In genomic region chrX:136227768-136228167, GRCm38 (mm10) we compare ENCODE assay signal across 20 mouse cellular contexts. TPM values are rescaled to one million over a fixed set of nuclear protein-coding genes. Genes with fewer than 3 reads are reported as not detected.
DNase-seq lines count a peak whose midpoint lies in the region; ATAC-seq lines count a peak whose summit lies in the region.
"Had no signal": no experiment of that assay in that cellular context is flagged by ENCODE, and none has a peak within 500 bp of the region (broad histone marks: within the 10 kb centered on the region; RNA-seq: fewer than 3 reads in every experiment).

No protein-coding gene starts in this region.

- ATAC-seq in heart, embryonic 16.5 days (replicated peaks; ENCODE audit: extremely low read depth, insufficient read depth, low FRiP score), result peak; percentile 67; the same call in 1 of the 2 replicates
- ATAC-seq in heart, embryonic 12.5 days (ENCODE audit: insufficient number of reproducible peaks, low FRiP score), result no peak
- ATAC-seq: hindbrain, embryonic 16.5 days had no signal

- WGBS in heart, embryonic 16.5 days, result 36% methylated on average over 5 of the region's 5 CpGs
- WGBS in heart, embryonic 12.5 days, result 36% methylated on average over 4 of the region's 5 CpGs

- DNase-seq in adrenal gland, postnatal 10 days, result peak; percentile 18
- DNase-seq in adrenal gland, postnatal 25 days, result no peak
- DNase-seq in kidney, postnatal 10 days, result peak; percentile 49
- DNase-seq in kidney, adult 18-20 months, result no peak
- peak; percentile 47 for DNase-seq in MN1 (ENCODE audit: low spot score)
- no peak for DNase-seq in gastrocnemius, postnatal 10 days
- DNase-seq: adrenal gland, adult 8-10 months; cerebellum, adult 8-10 months; gastrocnemius, postnatal 25 days; lung, postnatal 4 days had no signal

- no peak overlapping the region for H3K4me2 ChIP-seq in heart, embryonic 16.5 days (ENCODE audit: low read depth, low read length)
- H3K4me2 ChIP-seq in heart, embryonic 12.5 days, result no peak overlapping the region
- H3K4me2 ChIP-seq: embryonic facial prominence, embryonic 15.5 days; limb, embryonic 13.5 days; liver, embryonic 15.5 days; midbrain, embryonic 12.5 days had no signal

- no peak overlapping the region for H3K4me3 ChIP-seq in heart, embryonic 16.5 days (ENCODE audit: low read length)
- H3K4me3 ChIP-seq in heart, embryonic 12.5 days, result no peak overlapping the region
- H3K4me3 ChIP-seq: embryonic facial prominence, embryonic 15.5 days; forebrain, embryonic 10.5 days; limb, embryonic 13.5 days; liver, embryonic 15.5 days; midbrain, embryonic 12.5 days had no signal

- H3K4me1 ChIP-seq in heart, embryonic 16.5 days (ENCODE audit: control insufficient read depth, insufficient read depth, low read length), result peaks cover 4% of the 10 kb centered on the region
- no peaks in the 10 kb centered on the region for H3K4me1 ChIP-seq in heart, embryonic 12.5 days (replicated peaks)
- H3K4me1 ChIP-seq: embryonic facial prominence, embryonic 15.5 days; forebrain, embryonic 10.5 days; limb, embryonic 13.5 days; liver, embryonic 15.5 days; midbrain, embryonic 12.5 days had no signal

- H3K27me3 ChIP-seq in heart, embryonic 16.5 days (ENCODE audit: control insufficient read depth, insufficient read depth, low read length), result no peaks in the 10 kb centered on the region
- H3K27me3 ChIP-seq in heart, embryonic 12.5 days (replicated peaks), result no peaks in the 10 kb centered on the region
- H3K27me3 ChIP-seq: liver, embryonic 15.5 days had no signal

- H3K9ac ChIP-seq in heart, embryonic 16.5 days (ENCODE audit: low read length), result no peak overlapping the region
- no peak overlapping the region for H3K9ac ChIP-seq in heart, embryonic 12.5 days
- H3K9ac ChIP-seq: embryonic facial prominence, embryonic 15.5 days; limb, embryonic 13.5 days; liver, embryonic 15.5 days; midbrain, embryonic 12.5 days had no signal

- H3K9me3 ChIP-seq in heart, embryonic 16.5 days (replicated peaks; ENCODE audit: control insufficient read depth, low read length), result no peaks in the 10 kb centered on the region
- no peaks in the 10 kb centered on the region for H3K9me3 ChIP-seq in heart, embryonic 12.5 days (replicated peaks)
- H3K9me3 ChIP-seq: embryonic facial prominence, embryonic 15.5 days; forebrain, embryonic 10.5 days; limb, embryonic 13.5 days; liver, embryonic 15.5 days; midbrain, embryonic 12.5 days had no signal

- H3K36me3 ChIP-seq in heart, embryonic 16.5 days (ENCODE audit: control insufficient read depth, insufficient read depth), result no peaks in the 10 kb centered on the region
- no peaks in the 10 kb centered on the region for H3K36me3 ChIP-seq in heart, embryonic 12.5 days
- H3K36me3 ChIP-seq: embryonic facial prominence, embryonic 15.5 days; forebrain, embryonic 10.5 days; limb, embryonic 13.5 days; liver, embryonic 15.5 days; midbrain, embryonic 12.5 days had no signal

- H3K27ac ChIP-seq in heart, embryonic 16.5 days (ENCODE audit: low read length), result peak overlapping the region; percentile 40
- no peak overlapping the region for H3K27ac ChIP-seq in heart, embryonic 12.5 days (ENCODE audit: poor library complexity, severe bottlenecking)
- H3K27ac ChIP-seq: embryonic facial prominence, embryonic 15.5 days; forebrain, embryonic 10.5 days; limb, embryonic 13.5 days; liver, embryonic 15.5 days; midbrain, embryonic 12.5 days; stomach, postnatal 0 days had no signal

RNA-seq across cellular contexts. Expression of gene Bex1, which starts 12.5 kb away (rescaled TPM):
- 10 to 100 TPM; 15.1 to 17.5 TPM for total RNA-seq in adrenal gland, postnatal 10 days (2021)
- total RNA-seq in adrenal gland, postnatal 25 days (2021), result 12.5 and 12.7 TPM in 2 replicates
- 225 TPM in 2 replicates for polyA plus RNA-seq in heart, embryonic 16.5 days (2015; fragmentation: Nextera tagmentation; extraction: Ambion mirVana)
- 208 and 215 TPM in 2 replicates for polyA plus RNA-seq in heart, embryonic 12.5 days (2016; fragmentation: Nextera tagmentation; extraction: Ambion mirVana)
- total RNA-seq in gastrocnemius, postnatal 10 days (2021), result 10 to 100 TPM; 27.7 to 29.1 TPM

RNA-seq across cellular contexts. Expression of gene Tceal7, which starts 13.2 kb away (rescaled TPM):
- 10 to 100 TPM; 14.9 to 27.1 TPM for total RNA-seq in adrenal gland, postnatal 10 days (2021)
- total RNA-seq in adrenal gland, postnatal 25 days (2021), result not detected in 2 replicates
- polyA plus RNA-seq in heart, embryonic 16.5 days (2015; fragmentation: Nextera tagmentation; extraction: Ambion mirVana), result 17.5 and 23.9 TPM in 2 replicates
- polyA plus RNA-seq in heart, embryonic 12.5 days (2016; fragmentation: Nextera tagmentation; extraction: Ambion mirVana), result 9.2 and 10.6 TPM in 2 replicates
- 100 to 1,000 TPM; 539 to 771 TPM for total RNA-seq in gastrocnemius, postnatal 10 days (2021)
- total RNA-seq: adrenal gland, adult 8-10 months; MEL had no signal

RNA-seq across cellular contexts. Expression of gene Tceal9, which starts 17.1 kb away (rescaled TPM):
- 100 to 1,000 TPM; 237 to 281 TPM for total RNA-seq in adrenal gland, postnatal 10 days (2021)
- 363 and 423 TPM in 2 replicates for total RNA-seq in adrenal gland, postnatal 25 days (2021)
- 360 and 405 TPM in 2 replicates for polyA plus RNA-seq in heart, embryonic 16.5 days (2015; fragmentation: Nextera tagmentation; extraction: Ambion mirVana)
- 543 and 559 TPM in 2 replicates for polyA plus RNA-seq in heart, embryonic 12.5 days (2016; fragmentation: Nextera tagmentation; extraction: Ambion mirVana)
- total RNA-seq in gastrocnemius, postnatal 10 days (2021), result 10 to 100 TPM; 74.7 to 80.1 TPM

RNA-seq across cellular contexts. Expression of gene Tceal5, which starts 24.1 kb away (rescaled TPM):
- total RNA-seq in adrenal gland, postnatal 10 days (2021), result 1 to 10 TPM; 3.3 to 7.3 TPM
- 2.1 and 4.1 TPM in 2 replicates for total RNA-seq in adrenal gland, postnatal 25 days (2021)
- 14.7 and 16.4 TPM in 2 replicates for polyA plus RNA-seq in heart, embryonic 16.5 days (2015; fragmentation: Nextera tagmentation; extraction: Ambion mirVana)
- polyA plus RNA-seq in heart, embryonic 12.5 days (2016; fragmentation: Nextera tagmentation; extraction: Ambion mirVana), result 17.3 and 18.1 TPM in 2 replicates
- 10 to 100 TPM; 74.3 to 87.3 TPM for total RNA-seq in gastrocnemius, postnatal 10 days (2021)
- total RNA-seq: MEL had no signal

RNA-seq across cellular contexts. Expression of gene Bex3, which starts 42.3 kb away (rescaled TPM):
- 100 to 1,000 TPM; 151 to 189 TPM for total RNA-seq in adrenal gland, postnatal 10 days (2021)
- 128 and 147 TPM in 2 replicates for total RNA-seq in adrenal gland, postnatal 25 days (2021)
- polyA plus RNA-seq in heart, embryonic 16.5 days (2015; fragmentation: Nextera tagmentation; extraction: Ambion mirVana), result 372 and 400 TPM in 2 replicates
- 661 and 676 TPM in 2 replicates for polyA plus RNA-seq in heart, embryonic 12.5 days (2016; fragmentation: Nextera tagmentation; extraction: Ambion mirVana)
- total RNA-seq in gastrocnemius, postnatal 10 days (2021), result 10 to 100 TPM; 23.1 to 32.4 TPM

Comparison
In these comparisons a context has a peak if more than half of its experiments do, and no peak if none do; other contexts are left out.
1. DNase-seq: peak in adrenal gland, postnatal 10 days (single experiment), kidney, postnatal 10 days (single experiment) and MN1 (single experiment); none in adrenal gland, postnatal 25 days (single experiment), kidney, adult 18-20 months (single experiment) and gastrocnemius, postnatal 10 days (single experiment).
2. RNA of gene Tceal7, which starts 13.2 kb away (total RNA-seq): 539 to 771 TPM in gastrocnemius, postnatal 10 days; 14.9 to 27.1 TPM in adrenal gland, postnatal 10 days and not detected in adrenal gland, postnatal 25 days; every median in the first group is over 10 times any median in the second.